Mouse (Mus musculus): Measurements from ENCODE around the gene Lmtk3.

DNA sequence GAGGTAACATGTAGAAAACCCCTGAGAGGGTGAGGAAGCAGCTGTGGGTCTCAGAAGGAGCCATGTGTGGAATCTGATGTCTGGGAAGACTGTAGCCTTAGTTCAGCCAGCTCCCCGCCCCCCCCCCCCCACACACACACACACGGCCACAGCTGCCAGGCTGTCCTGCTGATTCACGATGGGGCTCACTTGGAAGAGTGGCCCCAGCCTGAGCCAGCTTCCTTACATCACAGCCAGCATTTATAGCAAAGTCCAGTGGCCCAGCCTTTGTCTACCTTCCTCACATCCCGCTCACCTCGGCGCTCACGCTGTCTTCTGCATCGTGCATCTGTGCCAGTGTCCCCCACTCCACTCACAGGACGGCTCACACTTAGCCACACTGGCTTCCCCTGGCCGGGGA, 34.1 kb upstream of the Lmtk3 start:
- TF ChIP-seq MYOG (IDR thresholded peaks at IDR 0.05; ENCODE audit: control insufficient read depth in 1 of 3, insufficient read depth in 1 of 3, insufficient read length in 2 of 3, low read depth in 2 of 3) (peak in 1 of 3 experiments; percentile 47), USF1 (IDR thresholded peaks at IDR 0.05; ENCODE audit: low read depth) (no peak), CEBPB (IDR thresholded peaks at IDR 0.05; ENCODE audit: insufficient read depth, poor library complexity, severe bottlenecking) (no peak), POLR2A (IDR thresholded peaks at IDR 0.05; ENCODE audit: insufficient read length, low read depth) (no peak)

Data from myocyte (in vitro differentiated cells).